In genomic region chr8:22134078-22134749, GRCm38 (mm10) we compare ENCODE assay signal across 1 mouse cellular context.
TF ChIP-seq lines count a peak whose summit lies in the region.

No protein-coding gene starts in this region.

TF ChIP-seq in MEL, 35 proteins besides CTCF, POLR2A, EP300 and RAD21:
- TF ChIP-seq POLR2AphosphoS2 (IDR thresholded peaks at IDR 0.05; ENCODE audit: low read length) (no peak), ETS1 (IDR thresholded peaks at IDR 0.05; ENCODE audit: low read depth, low read length) (no peak), MXI1 (IDR thresholded peaks at IDR 0.05; ENCODE audit: low read depth, low read length) (no peak), MAZ (IDR thresholded peaks at IDR 0.05; ENCODE audit: low read depth, low read length) (no peak), BHLHE40 (IDR thresholded peaks at IDR 0.05; ENCODE audit: borderline replicate concordance, low read depth, low read length) (no peak), GATA1 (IDR thresholded peaks at IDR 0.05; ENCODE audit: low read depth, low read length) (no peak), MYB (IDR thresholded peaks at IDR 0.05; ENCODE audit: low read depth, low read length) (no peak), ZKSCAN1 (IDR thresholded peaks at IDR 0.05; ENCODE audit: low read depth, low read length) (no peak), USF2 (IDR thresholded peaks at IDR 0.05; ENCODE audit: borderline replicate concordance in 1 of 2, insufficient read depth in 1 of 2, low read depth in 1 of 2, low read length in 2 of 2) (no peak), E2F4 (IDR thresholded peaks at IDR 0.05; ENCODE audit: borderline replicate concordance, low read depth, low read length) (no peak), TCF12 (IDR thresholded peaks at IDR 0.05; ENCODE audit: low read depth, low read length) (no peak), JUND (IDR thresholded peaks at IDR 0.05; ENCODE audit: low read depth, low read length) (no peak)
